Mouse (Mus musculus) liver, embryonic 16.5 days (tissue): ENCODE results near the gene Sh3d19. TPM values are rescaled to one million over a fixed set of nuclear protein-coding genes. Genes with fewer than 3 reads are reported as not detected.

ENCODE experiments used
- ATAC-seq: fragments of 200-750 bp; cut with Nextera tagmentation; 2 replicates; pipeline ENCODE4 v1.8.0; 2017; ENCODE audit warnings: low read depth, mild to moderate bottlenecking, moderate number of reproducible peaks, moderate library complexity
- H3K27ac ChIP-seq: fragments of 300-500 bp; sonication (generic); 2 replicates; pipeline ENCODE4 v1.5.1; 2014; ENCODE audit warnings: mild to moderate bottlenecking, low read length
- H3K27me3 ChIP-seq: fragments of 300-500 bp; sonication (generic); 2 replicates; pipeline ENCODE4 v1.6.1; 2014; ENCODE audit warnings: low read depth, low read length, mixed read lengths; ENCODE audit not compliant: control insufficient read depth, insufficient read depth
- H3K36me3 ChIP-seq: fragments of 300-500 bp; sonication (generic); 2 replicates; pipeline ENCODE4 v1.6.1; 2014; ENCODE audit warnings: mild to moderate bottlenecking; ENCODE audit not compliant: control insufficient read depth, insufficient read depth
- H3K4me1 ChIP-seq: fragments of 300-500 bp; sonication (generic); 2 replicates; pipeline ENCODE4 v1.6.1; 2014; ENCODE audit warnings: low read depth, low read length, mixed read lengths; ENCODE audit not compliant: control insufficient read depth
- H3K4me2 ChIP-seq: fragments of 300-500 bp; sonication (generic); 2 replicates; pipeline ENCODE4 v1.6.1; 2014; ENCODE audit warnings: low read depth, low read length, mixed read lengths
- H3K4me3 ChIP-seq: fragments of 300-500 bp; sonication (generic); 2 replicates; pipeline ENCODE4 v1.5.1; 2014; ENCODE audit warnings: low read depth, mild to moderate bottlenecking, low read length
- H3K9ac ChIP-seq: fragments of 300-500 bp; sonication (generic); 2 replicates; pipeline ENCODE4 v1.6.1; 2014; ENCODE audit warnings: low read depth, low read length
- H3K9me3 ChIP-seq: fragments of 300-500 bp; sonication (generic); replicated peaks from 2 replicates; pipeline ENCODE4 v1.6.1; 2016; ENCODE audit warnings: low read length; ENCODE audit not compliant: control insufficient read depth
- WGBS: fragments of 180-500 bp; shearing (Covaris S2); extraction: QIAGEN DNeasy Blood & Tissue Kit; methylation state at CpG from one replicate; pipeline ENCODE4 v1.1.7; 2014; ENCODE audit not compliant: insufficient replicate concordance; 5-methylcytosine and 5-hydroxymethylcytosine counted together
- polyA plus RNA-seq: library from polyadenylated mRNA; unstranded; fragments of >200 nt; fragmentation: Nextera tagmentation; extraction: Ambion mirVana; gene quantifications from 2 replicates; pipeline ENCODE4 v1.2.1, GENCODE M21; 2015

Sh3d19 gene
- polyA plus RNA-seq, 1 experiment from 2014 or later: 8.4 TPM

- H3K27me3 ChIP-seq: no peaks in the 10 kb centered on the region
Observed at GRCm38 (mm10) chr3:86011833-86012232, 40.9 kb downstream of the Sh3d19 start.

DNA sequence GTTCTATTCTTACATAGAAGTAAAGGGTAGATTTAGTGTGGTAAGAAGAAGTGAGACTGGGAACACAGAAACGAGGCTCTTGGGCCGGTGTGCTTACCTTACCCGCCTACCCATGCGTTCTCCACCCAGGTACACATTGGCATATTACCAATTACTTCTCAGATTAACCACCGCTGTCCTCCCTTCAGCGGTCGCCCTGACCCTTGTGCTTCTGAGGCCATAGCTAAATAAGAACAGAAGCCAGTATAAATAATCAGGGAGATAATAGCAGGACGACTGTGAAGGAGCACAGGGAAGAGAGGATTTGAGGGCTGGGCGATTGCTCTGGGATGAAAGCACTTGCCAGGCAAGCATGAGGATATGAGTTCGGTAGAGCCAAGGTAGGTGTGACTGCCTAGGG is 42.9 kb downstream of the Sh3d19 start:
- peak; percentile 62 for ATAC-seq
- 62% methylated on average over 10 of the region's 10 CpGs for WGBS
- H3K4me2 ChIP-seq: no peak overlapping the region
- no peak overlapping the region for H3K9ac ChIP-seq
- no peaks in the 10 kb centered on the region for H3K9me3 ChIP-seq
- H3K36me3 ChIP-seq: no peaks in the 10 kb centered on the region
- H3K4me1 ChIP-seq: no peaks in the 10 kb centered on the region; the same call in 1 of the 2 replicates
- no peaks in the 10 kb centered on the region for H3K27me3 ChIP-seq
- H3K4me3 ChIP-seq: no peak overlapping the region
- no peak overlapping the region for H3K27ac ChIP-seq

More at GRCm38 (mm10) chr3:86011833-86012232, 40.9 kb downstream of the Sh3d19 start:
- Histone ChIP-seq H3K36me3 (no peaks in the 10 kb centered on the region), H3K9me3 (no peaks in the 10 kb centered on the region), H3K4me1 (no peaks in the 10 kb centered on the region; the same call in 1 of the 2 replicates), H3K27ac (no peak overlapping the region), H3K4me2 (no peak overlapping the region), H3K9ac (no peak overlapping the region), H3K4me3 (no peak overlapping the region)
- ATAC-seq: no peak
- WGBS: 47% methylated on average over 3 of the region's 3 CpGs

DNA sequence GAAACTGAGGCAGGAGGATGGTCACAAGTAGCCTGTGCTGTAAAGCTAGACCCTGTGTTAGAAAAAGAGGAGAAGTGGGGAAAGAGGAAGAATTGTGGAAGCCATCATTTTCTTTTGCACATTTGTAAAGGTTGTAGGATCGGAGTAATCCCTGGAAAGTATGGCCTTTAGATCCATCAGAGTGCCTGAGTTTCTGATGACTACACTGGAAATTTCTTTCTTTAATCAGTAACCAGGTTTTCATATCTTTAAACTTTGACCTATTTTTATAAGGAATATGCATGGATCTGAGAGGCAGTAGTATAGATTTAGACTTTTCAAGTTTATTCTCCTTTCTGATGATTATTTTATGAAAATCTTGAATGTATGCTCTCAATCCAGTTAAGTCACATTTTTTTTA is 46.1 kb downstream of the Sh3d19 start:
- Histone ChIP-seq H3K9me3 (no peaks in the 10 kb centered on the region), H3K4me2 (no peak overlapping the region), H3K9ac (no peak overlapping the region), H3K27ac (no peak overlapping the region), H3K4me3 (no peak overlapping the region), H3K27me3 (no peaks in the 10 kb centered on the region), H3K36me3 (no peaks in the 10 kb centered on the region), H3K4me1 (no peaks in the 10 kb centered on the region; the same call in 1 of the 2 replicates)
- no peak for ATAC-seq
- WGBS: 82% methylated on average over 1 of the region's 1 CpGs

GRCm38 (mm10) chr3:86017484-86017883 is 46.6 kb downstream of the Sh3d19 start:
- H3K27me3 ChIP-seq: no peaks in the 10 kb centered on the region
- no peaks in the 10 kb centered on the region for H3K4me1 ChIP-seq
- no peaks in the 10 kb centered on the region for H3K9me3 ChIP-seq
- H3K4me2 ChIP-seq: no peak overlapping the region
- no peak overlapping the region for H3K9ac ChIP-seq
- no peaks in the 10 kb centered on the region for H3K36me3 ChIP-seq
- no peak overlapping the region for H3K27ac ChIP-seq
- ATAC-seq: no peak
- H3K4me3 ChIP-seq: no peak overlapping the region
- 68% methylated on average over 8 of the region's 8 CpGs for WGBS

DNA sequence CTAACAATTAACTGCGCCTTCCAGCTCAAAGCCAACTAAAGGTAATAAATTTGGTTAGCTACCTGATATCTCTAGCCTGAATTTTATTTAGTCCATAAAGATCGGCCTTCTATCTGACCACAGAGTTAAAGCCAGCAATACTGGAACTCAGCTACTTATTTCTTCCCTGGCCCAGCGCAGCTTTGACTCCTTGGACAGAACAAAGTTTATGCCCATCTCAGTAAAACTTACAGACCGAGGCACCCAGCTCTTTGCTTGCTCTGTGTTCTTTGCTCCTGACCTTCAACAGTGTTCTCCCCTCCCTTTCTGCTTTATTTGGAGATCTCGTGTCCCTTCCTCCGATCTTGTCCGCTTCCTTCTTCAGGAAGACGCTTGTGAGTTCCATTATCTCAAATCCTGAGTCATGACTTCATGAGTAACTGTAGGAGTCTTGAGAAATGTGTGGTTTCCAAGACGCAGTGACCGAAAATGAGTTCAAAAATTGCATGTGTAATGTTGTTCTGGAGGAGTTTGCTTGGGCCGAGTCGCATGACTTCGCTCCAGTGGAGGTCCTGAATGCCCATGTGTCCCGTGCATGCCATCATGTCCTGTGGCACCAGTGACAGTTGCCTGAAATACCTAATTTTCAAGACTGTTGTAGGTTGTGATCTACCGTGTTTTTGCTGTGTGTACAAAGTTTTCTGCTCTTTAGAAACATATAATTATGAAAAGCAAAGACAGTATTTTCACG is 50.2 kb downstream of the Sh3d19 start:
- no peak for ATAC-seq
- Histone ChIP-seq H3K4me2 (no peak overlapping the region), H3K27ac (no peak overlapping the region), H3K36me3 (no peaks in the 10 kb centered on the region), H3K4me1 (no peaks in the 10 kb centered on the region), H3K9me3 (no peaks in the 10 kb centered on the region), H3K4me3 (no peak overlapping the region), H3K9ac (no peak overlapping the region), H3K27me3 (no peaks in the 10 kb centered on the region)
- 65% methylated on average over 16 of the region's 16 CpGs for WGBS

- WGBS: 72% methylated on average over 4 of the region's 4 CpGs
- H3K9me3 ChIP-seq: no peaks in the 10 kb centered on the region
- H3K4me1 ChIP-seq: no peaks in the 10 kb centered on the region
- H3K9ac ChIP-seq: no peak overlapping the region
- no peak overlapping the region for H3K27ac ChIP-seq
- H3K4me2 ChIP-seq: no peak overlapping the region
- ATAC-seq: no peak
- no peaks in the 10 kb centered on the region for H3K36me3 ChIP-seq
- no peak overlapping the region for H3K4me3 ChIP-seq
- H3K27me3 ChIP-seq: no peaks in the 10 kb centered on the region
Observed at GRCm38 (mm10) chr3:86021651-86022050, 50.7 kb downstream of the Sh3d19 start.

DNA sequence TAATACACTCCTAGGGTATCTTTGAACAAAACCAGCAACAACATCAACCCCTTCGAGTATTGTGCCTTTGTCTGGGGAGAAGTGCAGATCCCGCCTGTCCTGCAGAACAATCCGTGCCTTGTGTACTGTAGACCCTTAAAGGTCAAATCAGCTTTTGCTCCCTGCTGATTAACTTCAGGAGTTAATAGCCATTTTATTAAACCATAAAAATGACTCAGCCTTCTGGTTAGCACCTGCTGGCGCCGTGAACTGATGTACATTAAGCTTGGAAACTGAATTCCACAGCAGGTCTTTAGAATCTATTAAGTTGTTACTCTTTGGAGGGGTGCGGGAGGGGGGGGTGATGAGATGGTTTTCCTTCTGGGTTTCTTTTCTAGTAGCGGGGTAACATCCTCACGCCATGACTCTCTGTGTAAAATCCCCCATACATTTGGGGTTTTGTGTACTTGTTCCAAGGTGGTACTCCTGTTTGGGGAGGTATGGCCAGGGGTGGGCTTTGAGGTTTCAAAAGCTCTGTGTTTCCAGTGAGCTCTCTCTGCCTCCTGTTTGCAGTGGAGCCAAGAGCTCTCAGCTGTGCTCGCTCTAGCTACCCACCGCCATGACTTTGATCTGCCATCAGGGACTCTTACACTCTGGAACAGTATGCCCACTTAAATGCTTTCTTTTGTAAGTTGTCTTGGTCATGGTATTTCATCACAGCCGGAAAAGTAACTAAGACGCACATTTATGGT is 53.3 kb downstream of the Sh3d19 start:
- no peak overlapping the region for H3K9ac ChIP-seq
- H3K9me3 ChIP-seq: no peaks in the 10 kb centered on the region
- H3K27ac ChIP-seq: no peak overlapping the region
- no peak overlapping the region for H3K4me3 ChIP-seq
- 80% methylated on average over 12 of the region's 12 CpGs for WGBS
- H3K4me1 ChIP-seq: no peaks in the 10 kb centered on the region
- no peak for ATAC-seq
- H3K36me3 ChIP-seq: no peaks in the 10 kb centered on the region
- H3K27me3 ChIP-seq: no peaks in the 10 kb centered on the region
- H3K4me2 ChIP-seq: no peak overlapping the region

DNA sequence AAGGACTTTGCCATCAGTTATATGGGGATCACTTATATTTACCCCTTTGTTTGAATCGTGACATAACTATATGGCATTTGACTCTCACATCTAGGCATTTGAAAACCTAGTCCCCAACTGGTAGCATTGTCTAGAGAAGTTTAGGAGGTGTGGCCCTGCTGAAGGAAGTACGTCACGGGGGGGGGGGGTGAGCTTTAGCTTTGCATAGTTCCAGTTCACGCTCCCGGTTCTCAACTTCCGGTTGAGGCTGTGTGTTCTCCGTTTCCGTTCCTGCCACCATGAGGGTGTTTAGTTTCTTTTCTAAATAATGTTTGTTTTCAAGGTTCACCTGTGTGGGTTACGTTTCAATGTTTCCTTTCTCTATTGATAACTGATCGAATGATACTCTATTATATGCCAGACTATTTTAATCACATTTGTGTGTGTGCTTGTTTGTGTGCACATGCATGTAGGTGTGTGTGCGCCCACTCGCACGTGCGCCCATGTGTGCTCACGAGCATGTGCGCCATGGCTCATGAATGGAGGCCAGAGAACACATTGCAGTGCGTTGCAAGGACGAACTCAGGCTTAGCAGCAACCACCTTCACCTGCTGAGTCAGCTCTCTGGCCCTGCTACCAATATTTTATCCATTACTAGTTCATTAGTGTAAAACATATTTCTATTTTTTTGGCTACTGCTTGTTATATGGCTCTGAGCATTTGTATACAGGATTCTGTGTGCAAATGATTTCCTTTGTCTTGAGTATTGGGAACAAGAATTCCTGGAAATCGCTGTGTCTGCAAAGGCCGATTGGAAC is 54.6 kb downstream of the Sh3d19 start:
- ATAC-seq: no peak
- Histone ChIP-seq H3K4me3 (no peak overlapping the region), H3K9me3 (no peaks in the 10 kb centered on the region), H3K4me2 (no peak overlapping the region), H3K27ac (no peak overlapping the region), H3K36me3 (no peaks in the 10 kb centered on the region), H3K27me3 (no peaks in the 10 kb centered on the region), H3K9ac (no peak overlapping the region), H3K4me1 (no peaks in the 10 kb centered on the region)
- 80% methylated on average over 20 of the region's 20 CpGs for WGBS
